Mouse (Mus musculus) adipose tissue, adult 10 weeks (tissue): ENCODE measurements around the gene Apol11a. TPM values are rescaled to one million over a fixed set of nuclear protein-coding genes. Genes with fewer than 3 reads are reported as not detected.

Source experiments
- polyA plus RNA-seq: library from polyadenylated mRNA; stranded (reverse); fragments of 350-450 nt; fragmentation: Illumina TruSeq; extraction: RNeasy Lipid Tissue Mini Kit (QIAGEN cat#74804); gene quantifications from one replicate; pipeline ENCODE4 v1.2.3, GENCODE M21; 2014; ENCODE audit warnings: low read depth, low replicate concordance

The Apol11a gene
- polyA plus RNA-seq: not detected

DNA sequence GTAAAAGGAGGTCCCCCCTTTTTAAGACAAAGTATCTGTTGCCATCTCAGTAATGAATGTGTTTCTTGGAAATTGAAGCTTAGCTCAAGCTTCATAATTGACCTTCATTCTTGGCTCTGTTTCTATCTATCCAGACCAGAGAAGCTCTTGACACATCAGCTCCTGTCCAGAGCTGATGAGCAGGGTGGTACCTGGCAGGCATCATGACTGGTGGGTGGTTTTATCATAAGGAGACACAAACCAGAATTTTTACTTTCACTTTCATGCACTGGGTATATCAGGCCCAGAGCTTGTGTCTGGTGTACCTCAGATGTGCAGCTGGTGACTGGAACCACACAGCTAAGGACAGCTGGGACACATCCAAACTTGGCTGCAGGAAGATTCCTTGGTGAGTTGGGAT, at the start of gene Apol11a:
Gene Apol11a, plus strand, starts transcription at position 306 of the 400 bp plus-strand sequence.

DNA sequence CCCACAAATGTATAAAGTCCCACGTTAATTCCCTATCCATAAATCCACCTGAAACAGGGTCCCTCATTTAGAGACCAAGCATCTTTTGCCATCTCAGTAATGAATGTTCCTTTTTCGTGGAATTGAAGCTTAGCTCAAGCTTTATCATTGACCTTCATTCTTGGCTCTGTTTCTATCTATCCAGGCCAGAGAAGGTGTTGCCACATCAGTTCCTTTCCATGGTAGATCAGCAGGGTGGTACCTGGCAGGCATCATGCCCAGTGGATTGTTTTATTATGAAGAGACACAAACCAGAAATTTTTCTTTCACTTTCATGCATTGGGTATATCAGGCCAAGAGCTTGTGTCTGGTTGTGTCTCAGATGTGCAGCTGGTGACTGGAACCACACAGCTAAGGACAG, 31.4 kb upstream of the Apol11a start, which contains the start of gene Apol10a:
Gene Apol10a, plus strand, starts transcription at position 355 of the 400 bp plus-strand sequence.

DNA sequence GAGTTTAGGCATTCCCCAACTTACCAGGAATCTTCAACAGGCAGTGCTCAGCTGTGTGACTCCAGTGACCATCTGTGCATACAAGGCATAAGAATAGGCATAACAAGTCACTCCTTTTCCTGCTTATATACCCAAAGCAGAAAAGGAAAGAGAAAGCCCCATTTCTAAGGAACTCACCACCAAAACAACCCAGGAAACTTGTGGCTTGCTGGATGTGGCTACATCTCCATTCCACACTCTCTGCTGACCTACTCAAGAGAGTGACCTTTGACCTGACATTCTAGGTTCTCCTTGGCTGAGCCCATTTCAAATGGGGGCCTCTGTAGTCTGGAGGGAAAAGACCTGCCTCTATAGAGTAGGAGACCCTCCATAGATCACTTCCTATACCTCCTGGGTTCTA, 25.1 kb downstream of the Apol11a start, which contains the start of gene Apol7c:
Gene Apol7c, minus strand, starts transcription at position 101 of the 400 bp plus-strand sequence.

DNA sequence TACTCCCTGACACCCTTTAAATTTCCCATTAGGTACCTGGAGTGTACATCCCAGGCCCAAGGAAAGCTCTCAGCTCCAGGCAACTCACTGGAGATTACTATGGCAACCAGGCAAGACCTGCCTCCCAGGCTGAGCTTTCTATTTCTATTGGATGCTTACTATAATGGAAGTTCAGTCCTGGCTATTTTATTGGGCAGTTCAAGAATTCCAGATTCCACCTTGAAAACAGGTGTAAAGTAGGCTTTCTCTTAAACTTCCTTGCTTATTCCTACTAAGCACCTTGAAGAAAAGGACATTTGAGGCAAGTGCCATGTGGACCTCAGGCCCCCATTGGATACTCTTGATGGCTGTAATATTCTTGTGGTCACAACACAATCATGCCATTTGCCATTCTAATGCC, 53.7 kb downstream of the Apol11a start, which contains the start of gene 1700025B11Rik:
Gene 1700025B11Rik, minus strand, starts transcription at position 101 of the 400 bp plus-strand sequence.

Other genes with a start within 250 kb of the Apol11a start
- 22.4 TPM for gene Rbfox2, start 201.3 kb upstream of the Apol11a start, polyA plus RNA-seq
- gene Apol7a, start 109.2 kb upstream of the Apol11a start, polyA plus RNA-seq: 0.35 TPM
- gene Apol9a, start 97.1 kb upstream of the Apol11a start, polyA plus RNA-seq: 1.9 TPM
- gene Apol7b, start 60.8 kb upstream of the Apol11a start, polyA plus RNA-seq: 0.36 TPM
- not detected for gene Apol10a, start 31.2 kb upstream of the Apol11a start, polyA plus RNA-seq
- not detected for gene Apol7c, start 25.0 kb downstream of the Apol11a start, polyA plus RNA-seq
- 0.79 TPM for gene 1700025B11Rik, start 53.6 kb downstream of the Apol11a start, polyA plus RNA-seq
- gene Apol10b, start 87.9 kb downstream of the Apol11a start, polyA plus RNA-seq: 5.0 TPM
- gene Gm36245, start 91.0 kb downstream of the Apol11a start, polyA plus RNA-seq: not detected
- gene Apol11b, start 135.0 kb downstream of the Apol11a start, polyA plus RNA-seq: not detected
- not detected for gene Apol7e, start 190.6 kb downstream of the Apol11a start, polyA plus RNA-seq
- gene Apol9b, start 220.8 kb downstream of the Apol11a start, polyA plus RNA-seq: 5.8 TPM
- gene Apol8, start 248.7 kb downstream of the Apol11a start, polyA plus RNA-seq: not detected